In genomic region chr1:93071487-93071971, GRCm38 (mm10) we compare ENCODE assay signal across 8 mouse cellular contexts. TPM values are rescaled to one million over a fixed set of nuclear protein-coding genes. Genes with fewer than 3 reads are reported as not detected.
A peak's percentile ranks its signal among the peaks of the same experiment; 100 is the strongest.
DNase-seq lines count a peak whose midpoint lies in the region; ATAC-seq lines count a peak whose summit lies in the region.

No protein-coding gene starts in this region.

- DNase-seq in layer of hippocampus, adult 9-11 months = peak; percentile 64
- no peak for DNase-seq in layer of hippocampus, postnatal 14 days (ENCODE audit: low spot score in 2 of 2)
- DNase-seq in c-Kit-positive CD71-negative TER-119-negative erythroid progenitor cells, embryonic 14.5 days (ENCODE audit: low read depth) = peak; percentile 12
- DNase-seq in adrenal gland, postnatal 36 days = no peak
- DNase-seq in urinary bladder, postnatal 4 days (ENCODE audit: low spot score in 2 of 2) = no peak

- no peaks in the 10 kb centered on the region for H3K27me3 ChIP-seq in hindbrain, embryonic 16.5 days (replicated peaks; ENCODE audit: control insufficient read depth, insufficient read depth, low read length)
- no peaks in the 10 kb centered on the region for H3K27me3 ChIP-seq in intestine, embryonic 16.5 days (replicated peaks; ENCODE audit: control insufficient read depth, insufficient read depth, low read length)

- H3K4me2 ChIP-seq in hindbrain, embryonic 16.5 days (ENCODE audit: low read length) = no peak overlapping the region
- H3K4me2 ChIP-seq in intestine, embryonic 16.5 days (ENCODE audit: low read depth, low read length) = no peak overlapping the region

- H3K9ac ChIP-seq in hindbrain, embryonic 16.5 days (ENCODE audit: low read depth, low read length) = no peak overlapping the region
- H3K9ac ChIP-seq in intestine, embryonic 16.5 days (ENCODE audit: low read depth, low read length) = no peak overlapping the region

- H3K4me1 ChIP-seq in hindbrain, embryonic 16.5 days (ENCODE audit: control insufficient read depth, insufficient read depth, low read depth, low read length) = peaks cover 2% of the 10 kb centered on the region
- H3K4me1 ChIP-seq in intestine, embryonic 16.5 days (ENCODE audit: control insufficient read depth, insufficient read depth, low read length) = no peaks in the 10 kb centered on the region

- no peak overlapping the region for H3K4me3 ChIP-seq in hindbrain, embryonic 16.5 days (ENCODE audit: low read length)
- H3K4me3 ChIP-seq in intestine, embryonic 16.5 days (ENCODE audit: low read length) = no peak overlapping the region

- peak; percentile 40; the same call in 1 of the 2 replicates for ATAC-seq in hindbrain, embryonic 16.5 days
- ATAC-seq in megakaryocyte-erythroid progenitor cell, adult 5-6 weeks (replicated peaks; ENCODE audit: low FRiP score, low TSS enrichment, poor library complexity, severe bottlenecking) = 0 out of 2 replicates have a peak, but pooled peaks have one; percentile 46
- ATAC-seq in intestine, embryonic 16.5 days = no peak

- H3K9me3 ChIP-seq in hindbrain, embryonic 16.5 days (ENCODE audit: control insufficient read depth, low read length) = no peaks in the 10 kb centered on the region
- H3K9me3 ChIP-seq in intestine, embryonic 16.5 days (ENCODE audit: control insufficient read depth, low read length) = no peaks in the 10 kb centered on the region

- peaks cover 72% of the 10 kb centered on the region for H3K36me3 ChIP-seq in hindbrain, embryonic 16.5 days (ENCODE audit: control insufficient read depth, insufficient read depth, low read length)
- no peaks in the 10 kb centered on the region for H3K36me3 ChIP-seq in intestine, embryonic 16.5 days (ENCODE audit: control insufficient read depth, insufficient read depth, low read length)

- 65% methylated on average over 18 of the region's 18 CpGs for whole genome bisulfite sequencing in hindbrain, embryonic 16.5 days
- 79% methylated on average over 18 of the region's 18 CpGs for WGBS in intestine, embryonic 16.5 days

- H3K27ac ChIP-seq in hindbrain, embryonic 16.5 days (ENCODE audit: low read depth, low read length) = peak overlapping the region; percentile 49
- H3K27ac ChIP-seq in intestine, embryonic 16.5 days (ENCODE audit: low read length) = no peak overlapping the region

RNA-seq across cellular contexts. Expression of gene Kif1a, which starts 30.2 kb away (rescaled TPM):
- total RNA-seq in layer of hippocampus, postnatal 14 days (2021) = 100 to 1,000 TPM; 709 to 747 TPM
- polyA plus RNA-seq in hindbrain, embryonic 16.5 days (2015; fragmentation: Nextera tagmentation; extraction: Ambion mirVana) = 497 and 573 TPM in 2 replicates
- total RNA-seq in megakaryocyte-erythroid progenitor cell, adult 5-6 weeks (2014; fragmentation: Nextera tagmentation) = not detected in 2 replicates
- not detected in 2 replicates for total RNA-seq in megakaryocyte-erythroid progenitor cell, adult 5-6 weeks (2017)
- polyA plus RNA-seq in intestine, embryonic 16.5 days (2015; fragmentation: Nextera tagmentation; extraction: Ambion mirVana) = 14.0 and 16.0 TPM in 2 replicates
- total RNA-seq in adrenal gland, postnatal 36 days (2021) = 10 to 100 TPM; 20.7 to 27.9 TPM

Comparison
In these comparisons a context has a peak if more than half of its experiments do, and no peak if none do; other contexts are left out.
1. DNase-seq: peak in layer of hippocampus, adult 9-11 months (single experiment) and c-Kit-positive CD71-negative TER-119-negative erythroid progenitor cells, embryonic 14.5 days (single experiment); none in layer of hippocampus, postnatal 14 days (0 of 2), adrenal gland, postnatal 36 days (0 of 2) and urinary bladder, postnatal 4 days (0 of 2).
2. RNA of gene Kif1a, which starts 30.2 kb away (total RNA-seq): 709 to 747 TPM in layer of hippocampus, postnatal 14 days; 20.7 to 27.9 TPM in adrenal gland, postnatal 36 days and not detected in megakaryocyte-erythroid progenitor cell, adult 5-6 weeks; every median in the first group is over 10 times any median in the second.